Mouse (Mus musculus) urinary bladder, postnatal 4 days (tissue): ENCODE data around the gene Ethe1.
A peak's percentile ranks its signal among the peaks of the same experiment; 100 is the strongest.

ENCODE experiments used
- DNase-seq, 2 experiments: peaks; one replicate each; pipeline ENCODE4 v3.0.0; 2021 to 2022; ENCODE audit warnings: low spot score in 2 of 2

The Ethe1 gene

GRCm38 (mm10) chr7:24574224-24574796 lies 13.0 kb upstream of the Ethe1 start:
- DNase-seq: no peak

- no peak for DNase-seq
Observed at GRCm38 (mm10) chr7:24577811-24578210, 9.5 kb upstream of the Ethe1 start.

- DNase-seq: no peak
Observed at GRCm38 (mm10) chr7:24584876-24585275, 2.5 kb upstream of the Ethe1 start.

- DNase-seq: no peak
Observed at GRCm38 (mm10) chr7:24585995-24586394, 1.3 kb upstream of the Ethe1 start.

GRCm38 (mm10) chr7:24586828-24587227 lies 515 bp upstream of the Ethe1 start:
- peak in 1 of 2 experiments; percentile 64 for DNase-seq

GRCm38 (mm10) chr7:24588336-24588735 lies 993 bp downstream of the Ethe1 start:
- peak in 1 of 2 experiments; percentile 58 for DNase-seq

- DNase-seq: no peak
Observed at GRCm38 (mm10) chr7:24591735-24592134, 4.4 kb downstream of the Ethe1 start.

GRCm38 (mm10) chr7:24592163-24592562 lies 4.8 kb downstream of the Ethe1 start:
- no peak for DNase-seq

GRCm38 (mm10) chr7:24592781-24593180 lies 5.4 kb downstream of the Ethe1 start:
- DNase-seq: no peak

- DNase-seq: peak in 1 of 2 experiments; percentile 66
Observed at GRCm38 (mm10) chr7:24593621-24594308, 6.4 kb downstream of the Ethe1 start.

GRCm38 (mm10) chr7:24594309-24594803 lies 7.0 kb downstream of the Ethe1 start:
- DNase-seq: no peak

GRCm38 (mm10) chr7:24595464-24595863 lies 8.1 kb downstream of the Ethe1 start:
- no peak for DNase-seq

- DNase-seq: no peak
Observed at GRCm38 (mm10) chr7:24598121-24598520, 10.8 kb downstream of the Ethe1 start.

- DNase-seq: no peak
Observed at GRCm38 (mm10) chr7:24599211-24600067, 12.1 kb downstream of the Ethe1 start.

- DNase-seq: peak; percentile 90 to 98
Observed at GRCm38 (mm10) chr7:24600941-24601597, 13.7 kb downstream of the Ethe1 start.

GRCm38 (mm10) chr7:24605561-24605960 lies 18.2 kb downstream of the Ethe1 start:
- DNase-seq: no peak

GRCm38 (mm10) chr7:24606046-24606445 lies 18.7 kb downstream of the Ethe1 start:
- DNase-seq: no peak

GRCm38 (mm10) chr7:24608017-24608416 lies 20.7 kb downstream of the Ethe1 start:
- DNase-seq: no peak

GRCm38 (mm10) chr7:24608561-24608960 lies 21.2 kb downstream of the Ethe1 start:
- no peak for DNase-seq

- peak in 1 of 2 experiments; percentile 61 for DNase-seq
Observed at GRCm38 (mm10) chr7:24610144-24610878, 23.0 kb downstream of the Ethe1 start, which contains the start of gene Phldb3. TSS of gene Phldb3 (plus strand) at chr7:24610763.

GRCm38 (mm10) chr7:24610879-24611494 lies 23.6 kb downstream of the Ethe1 start:
- peak; percentile 84 to 94 for DNase-seq
